Mouse (Mus musculus) heart, adult 9 months (tissue): ENCODE data around the gene Lrrc3.

Experiments
- DNase-seq, 2 experiments: peaks; one replicate each; pipeline ENCODE4 v3.0.0; 2022; ENCODE audit warnings: low spot score in 2 of 2

The Lrrc3 gene

GRCm38 (mm10) chr10:77869651-77870050, 32.7 kb downstream of the Lrrc3 start:
- DNase-seq = no peak

GRCm38 (mm10) chr10:77867546-77867945, 34.8 kb downstream of the Lrrc3 start:
- no peak for DNase-seq

- DNase-seq = no peak
Observed at GRCm38 (mm10) chr10:77864762-77865143, 37.6 kb downstream of the Lrrc3 start.

- DNase-seq = no peak
Observed at GRCm38 (mm10) chr10:77864067-77864761, 38.1 kb downstream of the Lrrc3 start.

GRCm38 (mm10) chr10:77861675-77862074, 40.7 kb downstream of the Lrrc3 start, which contains the start of gene Gm3285:
TSS of gene Gm3285 (plus strand) at chr10:77861975.
- no peak for DNase-seq

GRCm38 (mm10) chr10:77852559-77852958, 49.8 kb downstream of the Lrrc3 start, which contains the start of gene Gm10318:
TSS of gene Gm10318 (plus strand) at chr10:77852859.
- DNase-seq = no peak
